Mouse (Mus musculus) liver, embryonic 14.5 days (tissue): ENCODE measurements at regions not wholly inside any gene's neighbourhood (a gene's known extent, or its start where the extent isn't known, plus 50 kb on each side); places are given as distances from the start of the nearest gene placed in this dataset.

ENCODE experiments used
- CTCF ChIP-seq: IDR thresholded peaks from 2 replicates; pipeline ENCODE4 v1.5.1; 2016; ENCODE audit warnings: antibody characterized with exemption, low read depth, control low read depth
- EP300 ChIP-seq: IDR thresholded peaks from 2 replicates; pipeline ENCODE4 v1.6.1; 2016; ENCODE audit warnings: antibody characterized with exemption, low read depth

DNA sequence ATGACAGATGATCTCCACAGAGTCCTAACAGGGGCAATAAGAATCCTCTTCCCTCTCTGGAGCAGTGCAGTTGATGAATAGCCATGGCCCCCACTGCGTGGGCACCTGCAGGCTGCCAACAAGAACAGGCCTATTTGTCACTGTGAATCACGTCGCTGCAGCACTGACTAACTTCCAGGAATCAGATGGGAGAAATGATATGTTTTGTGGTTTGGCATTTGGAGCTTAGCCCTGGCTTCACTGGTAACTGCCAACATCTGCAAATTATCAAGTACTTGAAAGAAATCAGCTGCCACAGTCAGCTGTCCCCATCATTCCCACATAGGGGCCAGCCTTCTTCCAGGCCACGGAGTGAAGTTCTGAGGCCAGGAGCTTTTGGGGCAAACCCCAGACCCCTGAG lies 142.8 kb downstream of the Ets2 start:
- no peak for TF ChIP-seq CTCF
- TF ChIP-seq EP300 = no peak
